Mouse (Mus musculus) heart, adult 2 months (tissue): ENCODE results near the gene Trim15.

Experiments
- CTCF ChIP-seq: fragments of 200-600 bp; IDR thresholded peaks from 2 replicates; pipeline ENCODE4 v1.8.1; 2022; ENCODE audit warnings: antibody characterized with exemption, mild to moderate bottlenecking, moderate library complexity
- EP300 ChIP-seq: fragments of 200-500 bp; IDR thresholded peaks from 2 replicates; pipeline ENCODE4 v1.6.1; 2011; ENCODE audit warnings: low read depth, low read length, control low read depth; ENCODE audit not compliant: insufficient read depth
- POLR2A ChIP-seq: fragments of 200-500 bp; IDR thresholded peaks from 2 replicates; pipeline ENCODE4 v1.6.1; 2011; ENCODE audit warnings: mild to moderate bottlenecking, low read depth, low read length, control low read depth; ENCODE audit not compliant: insufficient read depth

- TF ChIP-seq CTCF (no peak), POLR2A (no peak), EP300 (no peak)
These were observed 28.0 kb downstream of the Trim15 start for GRCm38 (mm10) chr17:36839001-36839400.
